Mouse (Mus musculus): Measurements from ENCODE around the gene Tent5a. TPM values are rescaled to one million over a fixed set of nuclear protein-coding genes. Genes with fewer than 3 reads are reported as not detected.

Tent5a gene
- 10 to 100 TPM in 1 of 4 experiments, 1 to 10 TPM in 3; 5.7 to 12.5 (median 7.9) TPM for total RNA-seq (2022)

- peak; percentile 85 for DNase-seq
Observed at GRCm38 (mm10) chr9:85327242-85328211, at the start of gene Tent5a. Gene Tent5a, minus strand, starts transcription at chr9:85327348.

- no peak for DNase-seq
Observed at GRCm38 (mm10) chr9:85376643-85377307, 49.6 kb upstream of the Tent5a start.

GRCm38 (mm10) chr9:85375152-85375551 lies 48.0 kb upstream of the Tent5a start:
- DNase-seq, result no peak

GRCm38 (mm10) chr9:85372034-85372433 lies 44.9 kb upstream of the Tent5a start:
- DNase-seq, result no peak

- no peak for DNase-seq
Observed at GRCm38 (mm10) chr9:85369512-85369911, 42.4 kb upstream of the Tent5a start.

GRCm38 (mm10) chr9:85357154-85357860 lies 30.2 kb upstream of the Tent5a start:
- DNase-seq, result no peak

- no peak for DNase-seq
Observed at GRCm38 (mm10) chr9:85355559-85355958, 28.4 kb upstream of the Tent5a start.

GRCm38 (mm10) chr9:85347823-85348523 lies 20.8 kb upstream of the Tent5a start:
- no peak for DNase-seq

- DNase-seq, result no peak
Observed at GRCm38 (mm10) chr9:85342892-85343785, 16.0 kb upstream of the Tent5a start.

GRCm38 (mm10) chr9:85340303-85340702 lies 13.2 kb upstream of the Tent5a start:
- DNase-seq, result no peak

GRCm38 (mm10) chr9:85336046-85336445 lies 8.9 kb upstream of the Tent5a start:
- no peak for DNase-seq

- DNase-seq, result no peak
Observed at GRCm38 (mm10) chr9:85331521-85331920, 4.4 kb upstream of the Tent5a start.

GRCm38 (mm10) chr9:85328259-85328658 lies 1.1 kb upstream of the Tent5a start:
- DNase-seq, result peak; percentile 80

GRCm38 (mm10) chr9:85326292-85327241 lies 581 bp downstream of the Tent5a start:
- peak; percentile 39 for DNase-seq

GRCm38 (mm10) chr9:85325201-85325868 lies 1.8 kb downstream of the Tent5a start:
- DNase-seq, result no peak

- DNase-seq, result no peak
Observed at GRCm38 (mm10) chr9:85324158-85324875, 2.8 kb downstream of the Tent5a start.

GRCm38 (mm10) chr9:85320167-85320951 lies 6.8 kb downstream of the Tent5a start:
- no peak for DNase-seq

GRCm38 (mm10) chr9:85316122-85316521 lies 11.0 kb downstream of the Tent5a start:
- DNase-seq, result no peak
